Mouse (Mus musculus) stomach, postnatal 0 days (tissue): ENCODE data around the gene Prm1.

Experiments
- CTCF ChIP-seq: IDR thresholded peaks from 2 replicates; pipeline ENCODE4 v1.5.1; 2016; ENCODE audit warnings: antibody characterized with exemption, low read depth, mild to moderate bottlenecking, moderate library complexity
- EP300 ChIP-seq: optimal IDR thresholded peaks from 2 replicates; pipeline ENCODE3; 2016; ENCODE audit warnings: antibody characterized with exemption

- TF ChIP-seq CTCF (no peak), EP300 (no peak)
These were observed 18.7 kb downstream of the Prm1 start for GRCm38 (mm10) chr16:10786782-10787547.
